Mouse (Mus musculus): ENCODE results near the gene Trhr2.

Gene Trhr2

DNA sequence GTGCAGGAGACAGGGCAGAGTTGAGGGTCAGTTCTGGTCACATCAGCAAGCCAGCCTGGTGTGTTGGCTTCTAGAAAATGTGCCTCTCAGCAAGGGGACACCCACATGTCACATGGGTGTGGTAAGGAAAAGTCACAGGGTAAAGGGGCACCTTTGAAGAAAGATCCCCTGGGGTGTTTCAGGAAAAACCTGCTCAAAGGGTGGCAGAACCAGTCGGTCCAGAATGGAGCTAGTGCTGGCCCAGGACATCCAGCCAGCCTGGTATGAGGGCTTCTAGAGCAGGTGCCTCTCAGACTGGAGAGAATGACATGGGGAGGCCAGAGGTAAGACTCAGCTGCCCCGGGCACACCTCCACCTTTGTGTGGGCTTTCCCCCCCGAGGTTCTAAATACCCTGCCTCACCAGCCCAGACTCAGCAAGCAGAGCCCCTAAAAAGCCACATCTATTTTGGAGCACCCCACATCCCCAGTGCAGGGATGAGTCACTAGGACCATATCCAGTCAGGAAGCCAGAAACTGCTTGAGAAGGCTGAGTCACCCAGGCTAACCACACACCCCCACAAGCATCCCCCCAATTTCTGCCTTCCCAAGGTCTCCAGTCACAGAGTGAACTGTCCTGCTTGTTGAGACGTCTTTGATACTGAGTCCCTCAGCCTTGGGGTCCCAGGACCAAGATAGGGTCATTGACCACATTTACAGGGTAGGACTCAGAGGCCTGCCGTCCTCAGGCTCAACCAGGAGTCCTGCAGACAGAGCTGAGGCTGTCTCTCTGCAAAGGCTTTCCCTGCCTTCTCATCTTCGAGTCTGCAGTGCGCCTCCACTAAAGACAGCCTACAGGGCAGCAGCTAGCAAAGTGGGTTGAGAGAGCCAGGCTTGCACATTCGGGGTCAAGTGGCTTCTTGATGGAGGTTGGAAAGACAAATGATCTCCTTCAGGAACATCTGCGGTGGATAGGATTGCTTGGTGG, 4.6 kb downstream of the Trhr2 start:
- peak; percentile 64 to 79 for DNase-seq (ENCODE audit: low spot score in 2 of 2)

DNA sequence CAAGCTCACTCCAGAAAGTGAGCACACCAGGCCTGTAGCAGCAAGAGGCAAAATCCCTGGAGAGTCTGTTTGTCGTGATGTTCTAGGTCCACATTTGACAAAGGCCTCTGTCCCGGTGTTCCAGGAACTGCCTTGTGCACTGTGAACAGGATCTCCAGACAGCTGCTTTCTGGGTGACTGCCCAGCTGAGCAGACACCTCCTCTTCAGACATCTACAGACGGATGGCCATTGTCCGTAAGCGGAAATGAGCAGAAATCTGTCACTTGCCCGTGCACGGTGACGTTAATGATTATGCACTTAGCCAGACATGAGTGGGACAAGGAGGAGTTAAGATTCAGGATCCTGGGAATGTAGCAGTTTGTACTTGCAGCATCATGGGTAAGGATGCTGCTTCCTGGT, 6.4 kb downstream of the Trhr2 start:
- DNase-seq (ENCODE audit: low spot score in 2 of 2) = no peak

DNA sequence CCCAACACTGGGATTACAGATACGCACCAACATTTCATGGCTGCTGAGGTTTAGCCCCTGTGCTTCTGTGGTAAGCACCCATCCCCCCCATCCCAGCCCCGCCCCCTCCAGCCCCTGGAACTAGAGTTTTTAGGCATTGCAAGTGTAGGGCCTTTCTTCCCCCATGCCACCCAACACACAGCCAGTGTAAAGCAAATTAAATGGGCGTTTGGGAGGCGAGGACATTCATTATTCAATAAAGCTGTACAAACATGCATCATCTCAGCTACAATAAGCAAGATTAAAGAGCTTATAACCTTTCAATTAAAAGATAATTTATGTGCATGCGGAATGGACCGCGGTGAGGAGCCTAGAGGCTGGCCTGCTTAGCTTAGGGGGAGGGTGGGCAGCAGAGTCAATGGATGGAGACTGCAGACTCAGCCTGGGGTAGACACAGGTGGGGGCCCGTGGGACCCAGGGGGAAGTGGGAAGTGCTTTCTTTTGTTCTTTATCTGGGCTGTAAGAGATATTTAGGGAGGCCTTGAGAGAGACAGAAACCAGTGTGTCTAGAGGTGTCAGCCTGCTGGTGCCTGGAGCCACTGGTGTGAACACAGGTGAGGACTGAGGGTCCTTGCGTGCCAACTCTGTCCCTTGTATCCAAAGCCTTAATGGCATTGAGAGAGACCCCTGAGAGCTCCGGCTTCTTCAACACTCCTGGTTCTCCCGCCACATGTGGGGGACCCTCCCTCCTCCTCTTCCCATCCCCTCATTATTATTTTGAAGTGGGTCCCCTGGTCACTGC, 10.0 kb downstream of the Trhr2 start:
- no peak for DNase-seq (ENCODE audit: low spot score in 2 of 2)

DNA sequence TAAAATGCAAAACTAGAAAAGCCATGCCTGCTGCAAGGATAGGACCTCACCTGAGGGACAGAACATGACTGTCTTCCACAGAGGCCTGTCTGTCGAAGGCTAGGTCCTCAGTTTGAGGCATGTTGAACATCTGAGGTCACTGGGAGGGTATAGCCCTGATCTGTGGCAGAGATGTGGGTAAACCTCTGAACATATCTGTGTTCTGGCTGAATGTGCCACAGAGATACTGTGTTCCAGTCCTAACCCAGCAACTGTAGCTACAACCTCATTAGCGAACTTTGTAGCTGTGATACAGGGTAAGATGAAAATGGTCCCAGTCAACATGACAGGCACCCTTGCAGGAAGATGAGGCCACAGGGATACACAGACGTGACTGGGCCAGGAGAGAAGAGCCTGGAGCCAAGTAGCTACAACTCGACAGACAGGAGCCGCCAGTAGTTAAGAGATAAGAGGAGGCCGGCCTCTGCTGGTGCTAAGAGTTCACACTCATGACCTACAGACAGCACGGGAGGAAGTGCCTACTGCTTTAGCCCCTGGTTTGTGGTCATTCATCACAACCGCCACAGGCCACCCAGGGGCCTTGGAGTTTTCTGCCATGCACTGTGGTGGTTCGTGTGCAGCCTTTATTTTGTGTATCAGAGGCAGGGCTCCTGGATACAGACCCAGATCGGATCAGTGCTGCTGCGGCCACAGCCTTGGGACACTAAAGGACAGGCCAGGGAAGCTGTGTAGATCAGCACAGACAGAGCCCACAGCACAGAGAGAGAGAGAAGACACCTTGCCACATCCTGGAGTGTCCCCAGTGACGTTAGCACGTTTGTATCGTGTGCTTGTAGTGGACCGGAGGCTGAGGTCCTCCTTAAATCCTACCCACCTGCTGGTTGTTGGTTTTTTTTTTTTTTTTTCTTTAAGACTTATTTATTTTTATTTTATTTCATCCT, 10.9 kb downstream of the Trhr2 start:
- DNase-seq (ENCODE audit: low spot score in 2 of 2) = no peak

DNA sequence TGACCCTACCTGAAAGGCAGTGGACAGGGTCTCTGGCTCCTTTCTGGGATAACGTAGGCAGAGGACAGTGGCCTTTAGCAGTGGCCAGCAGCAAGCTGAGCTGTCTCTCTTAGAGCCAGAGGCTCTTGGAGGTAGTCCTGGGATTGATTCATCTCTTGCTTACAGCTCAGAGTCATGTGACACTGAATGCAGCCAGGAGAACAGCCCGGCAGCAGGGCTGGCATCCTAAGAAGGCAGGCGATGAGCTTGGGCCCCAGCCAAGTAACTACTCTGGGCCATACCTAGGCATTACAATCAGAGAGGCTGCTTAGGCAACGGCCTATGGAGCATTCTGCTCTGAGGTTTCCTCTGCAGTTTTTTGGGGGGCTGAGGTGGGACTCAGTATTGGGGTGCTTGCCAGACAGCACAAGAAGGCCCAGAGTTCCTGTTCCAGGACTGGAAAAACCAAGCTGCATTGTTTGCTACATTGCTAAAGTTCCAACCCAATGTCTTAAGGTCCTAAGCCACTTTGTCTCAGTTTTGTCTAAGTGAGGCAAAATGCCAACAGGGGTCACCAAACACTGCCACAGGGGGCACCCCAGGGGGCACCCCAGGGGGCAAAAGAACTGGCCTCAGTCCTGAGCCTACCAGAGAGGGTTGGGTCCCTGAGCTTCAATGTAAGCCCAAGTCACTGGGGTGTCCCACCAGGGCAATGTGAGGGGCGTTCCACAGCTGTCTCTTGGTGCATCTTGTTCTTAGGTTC, 12.6 kb downstream of the Trhr2 start:
- DNase-seq (ENCODE audit: low spot score in 2 of 2) = peak; percentile 60 to 67

DNA sequence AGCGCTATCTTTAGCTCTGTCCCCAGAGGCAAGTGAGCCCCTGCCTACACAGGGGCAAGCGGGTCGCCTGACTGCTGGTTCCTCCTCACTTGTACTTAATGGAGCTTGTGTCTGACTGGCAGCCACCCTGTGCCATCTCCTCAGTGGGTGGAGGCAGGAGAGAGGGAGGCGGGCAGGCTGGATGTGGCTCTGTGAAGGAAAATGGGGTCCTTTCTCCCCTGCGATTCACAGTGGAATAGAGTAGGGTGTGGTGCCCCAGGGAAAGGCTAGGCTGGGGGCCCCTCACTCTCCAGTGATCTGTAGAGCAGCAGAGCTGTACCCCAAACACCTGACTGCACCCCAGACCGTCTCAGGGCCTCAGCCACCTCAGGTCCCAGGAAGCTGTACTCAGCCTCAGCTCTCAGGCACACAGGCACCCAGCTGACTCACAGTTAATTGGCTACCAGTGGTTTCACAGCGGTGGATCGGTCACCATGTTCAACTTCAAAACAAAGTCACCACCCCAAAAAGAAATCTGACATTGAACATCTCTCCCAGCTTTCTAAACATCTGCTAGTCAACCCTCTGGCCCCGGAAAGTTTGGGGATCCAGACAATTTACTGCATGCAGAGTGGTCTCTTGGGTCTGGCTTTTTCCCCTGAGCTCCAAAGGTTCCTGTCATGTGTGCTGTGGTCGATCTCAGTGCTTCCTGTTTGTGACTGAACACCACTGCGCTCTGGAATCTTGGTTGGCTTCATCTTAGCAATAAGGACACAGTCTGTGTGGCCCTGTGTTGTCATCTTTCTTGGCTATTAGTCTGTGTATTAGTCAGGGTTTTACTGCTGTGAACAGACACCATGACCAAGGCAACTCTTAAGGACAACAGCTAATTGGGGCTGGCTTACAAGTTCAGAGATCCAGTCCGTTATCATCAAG, 15.1 kb downstream of the Trhr2 start:
- DNase-seq (ENCODE audit: low spot score in 2 of 2) = no peak

DNA sequence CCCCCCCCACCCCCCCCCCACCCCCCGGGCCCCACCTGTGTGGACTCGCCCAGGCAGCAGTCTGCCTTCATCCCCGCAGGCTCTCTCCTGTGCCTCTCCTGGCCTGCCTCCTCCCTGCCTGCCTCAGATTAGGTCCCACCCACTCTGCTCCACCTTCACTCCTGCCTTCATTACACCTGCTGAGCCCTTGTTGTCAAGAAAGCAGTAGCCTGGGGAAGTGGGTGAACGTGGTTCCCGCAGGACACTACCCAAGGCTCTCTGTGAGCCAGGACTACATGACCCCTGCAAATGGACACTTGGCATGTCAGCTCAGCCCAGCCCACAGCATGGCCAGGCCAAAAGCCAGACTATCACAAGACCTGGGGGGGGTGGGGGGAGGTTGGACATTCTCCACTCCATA, 16.3 kb downstream of the Trhr2 start:
- no peak for DNase-seq (ENCODE audit: low spot score in 2 of 2)

DNA sequence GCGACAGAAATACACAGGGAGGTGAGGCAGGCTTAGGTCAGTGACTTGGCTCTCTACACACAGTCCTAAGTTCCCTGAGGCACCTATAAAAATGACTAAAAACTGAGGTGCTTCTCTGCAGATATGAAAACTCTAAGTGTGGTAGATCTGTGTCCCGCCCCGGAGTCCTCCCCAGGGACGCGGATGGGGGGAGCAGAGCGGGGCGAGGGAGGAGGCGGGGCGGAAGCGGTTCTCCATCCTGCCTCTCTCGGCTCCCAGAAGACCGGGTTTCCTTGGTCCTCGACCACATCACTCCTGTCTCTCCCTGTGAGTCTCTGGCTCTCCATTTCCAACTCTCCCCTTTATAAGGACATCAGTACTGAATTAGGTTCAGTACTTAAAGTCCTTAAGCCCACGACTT, 16.8 kb downstream of the Trhr2 start:
- no peak for DNase-seq (ENCODE audit: low spot score in 2 of 2)

DNA sequence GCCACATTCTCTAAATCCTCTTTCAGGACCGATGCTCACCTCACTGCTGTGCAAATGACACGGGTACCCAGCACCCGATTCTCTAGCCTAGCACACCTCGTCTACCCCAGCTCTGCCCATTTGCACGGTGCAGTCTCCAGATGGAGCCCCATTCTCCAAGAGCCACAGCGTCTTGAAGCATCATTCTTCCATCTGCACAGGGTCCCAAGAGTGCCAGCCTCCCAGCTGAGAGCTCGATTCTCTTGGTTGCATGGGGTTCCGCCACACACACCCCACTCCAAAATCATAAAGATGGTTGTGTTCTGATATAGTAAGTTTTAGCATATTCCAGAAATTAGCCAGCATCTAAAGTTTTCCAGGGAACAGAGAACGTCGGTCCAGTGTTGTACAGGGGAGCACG, 17.2 kb downstream of the Trhr2 start:
- DNase-seq (ENCODE audit: low spot score in 2 of 2) = no peak

DNA sequence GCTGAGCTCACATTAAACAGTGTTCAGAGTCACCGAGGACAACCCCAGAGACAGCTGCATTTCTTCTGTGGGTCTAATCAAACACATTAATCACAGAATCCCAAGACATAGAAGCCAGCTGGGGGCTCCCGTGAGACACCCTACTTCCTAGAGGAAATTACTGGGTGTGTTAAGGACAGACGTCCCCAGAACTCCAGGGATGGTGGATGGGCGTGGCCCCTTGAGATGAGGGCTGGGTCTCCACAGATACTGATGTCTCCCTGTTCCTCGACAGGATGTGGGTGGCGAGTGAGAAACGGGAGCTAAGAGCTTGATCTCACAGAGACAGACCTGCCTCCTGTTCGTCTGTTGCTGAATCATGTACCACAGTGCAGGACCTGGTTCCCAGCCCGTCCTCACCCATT, 17.7 kb downstream of the Trhr2 start:
- peak in 1 of 2 experiments; percentile 49 for DNase-seq (ENCODE audit: low spot score in 2 of 2)

DNA sequence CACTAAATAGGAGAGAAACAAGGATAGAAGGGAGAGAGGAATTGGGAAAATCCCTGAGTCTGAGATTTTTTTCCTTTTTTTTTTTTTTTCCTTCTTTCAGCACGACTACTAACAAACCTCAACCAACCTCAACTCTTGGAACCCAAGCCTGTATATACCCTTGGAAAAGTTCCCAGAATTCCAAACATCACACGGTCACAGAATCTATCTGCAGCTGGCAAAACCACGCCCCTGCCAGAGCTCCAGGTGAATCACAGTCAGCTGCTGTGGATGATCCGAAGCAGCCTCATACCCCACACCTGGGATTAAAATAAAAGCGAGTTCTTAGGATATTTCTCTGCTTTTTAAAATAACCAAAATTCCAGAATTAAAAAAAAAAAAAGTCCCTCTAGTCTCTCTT, 18.2 kb downstream of the Trhr2 start:
- DNase-seq (ENCODE audit: low spot score in 2 of 2) = no peak

DNA sequence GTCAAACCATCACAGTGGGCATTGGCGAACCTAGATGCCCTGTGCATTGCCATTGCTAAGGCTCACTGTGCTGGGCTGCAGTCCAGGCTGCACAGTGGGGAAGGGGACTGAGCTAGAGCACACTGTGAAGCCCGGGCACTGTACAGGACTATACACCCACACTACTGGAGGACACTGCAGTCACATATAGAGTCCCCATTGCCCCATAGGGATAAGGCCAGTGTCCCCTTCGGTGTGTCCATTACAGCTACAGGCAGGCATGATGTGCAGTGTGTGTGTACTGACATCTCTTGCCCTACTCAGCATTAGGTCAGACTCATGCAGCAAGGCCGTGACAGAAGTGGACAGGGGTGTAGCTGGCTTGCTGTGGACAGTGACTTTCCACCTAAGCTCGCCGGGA, 18.8 kb downstream of the Trhr2 start:
- DNase-seq (ENCODE audit: low spot score in 2 of 2) = no peak

DNA sequence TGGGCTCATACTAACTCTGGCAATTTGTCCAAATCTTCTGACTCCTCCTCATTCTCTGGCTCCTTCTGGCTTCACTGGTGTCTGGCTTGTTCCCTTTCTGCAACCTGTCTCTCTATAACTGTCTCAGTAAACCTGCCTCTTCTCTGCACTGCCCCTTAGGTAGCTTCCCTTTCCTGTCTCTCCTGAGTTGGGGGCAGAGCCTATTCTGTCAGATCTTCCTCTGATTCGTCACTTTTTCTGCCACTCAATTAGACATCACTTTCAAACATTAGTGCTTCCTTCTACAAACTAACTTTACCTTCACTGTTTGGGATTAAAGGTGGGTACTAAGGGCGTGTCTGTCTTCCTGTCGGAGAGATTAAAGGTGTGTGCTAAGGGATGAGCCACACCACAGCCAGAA, 19.8 kb downstream of the Trhr2 start:
- DNase-seq (ENCODE audit: low spot score in 2 of 2) = no peak

DNA sequence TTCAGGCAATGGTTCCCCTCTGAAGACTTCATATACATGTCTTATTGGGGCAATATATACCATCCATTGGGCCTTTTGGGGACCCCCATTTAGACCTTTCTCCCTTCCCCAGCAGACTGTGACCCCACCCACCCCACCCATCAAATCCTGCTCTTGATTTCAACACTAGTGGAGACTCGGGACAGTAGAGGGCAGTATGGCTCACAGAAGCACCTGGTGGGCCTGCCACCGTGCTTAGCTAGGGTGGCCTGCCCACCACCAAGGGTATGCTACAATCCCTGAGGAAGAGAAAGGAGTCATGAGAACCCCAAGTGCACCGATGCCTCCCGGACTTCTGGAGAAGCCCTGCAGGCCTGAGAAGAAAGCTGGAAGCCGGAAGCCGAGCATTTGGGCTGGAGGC, 21.7 kb downstream of the Trhr2 start:
- DNase-seq (ENCODE audit: low spot score in 2 of 2) = no peak

DNA sequence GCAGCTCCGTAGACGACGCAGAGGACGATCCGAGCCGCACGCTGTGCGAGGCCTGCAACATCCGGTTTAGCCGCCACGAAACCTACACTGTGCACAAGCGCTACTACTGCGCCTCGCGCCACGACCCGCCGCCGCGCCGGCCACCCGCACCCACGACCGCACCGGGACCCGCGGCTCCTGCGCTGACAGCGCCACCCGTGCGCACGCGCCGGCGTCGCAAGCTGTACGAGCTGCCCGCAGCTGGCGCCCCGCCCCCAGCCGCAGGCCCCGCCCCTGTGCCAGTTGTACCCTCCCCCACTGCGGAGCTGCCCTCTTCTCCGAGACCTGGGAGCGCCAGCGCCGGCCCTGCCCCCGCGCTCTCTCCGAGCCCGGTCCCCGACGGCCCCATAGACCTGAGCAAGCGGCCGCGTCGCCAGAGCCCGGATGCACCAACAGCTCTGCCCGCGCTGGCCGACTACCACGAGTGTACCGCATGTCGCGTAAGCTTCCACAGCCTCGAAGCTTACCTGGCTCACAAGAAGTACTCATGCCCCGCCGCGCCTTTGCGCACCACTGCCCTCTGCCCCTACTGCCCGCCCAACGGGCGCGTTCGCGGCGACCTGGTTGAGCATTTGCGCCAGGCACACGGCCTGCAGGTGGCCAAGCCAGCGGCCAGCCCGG, 24.2 kb downstream of the Trhr2 start:
- DNase-seq (ENCODE audit: low spot score in 2 of 2) = no peak

DNA sequence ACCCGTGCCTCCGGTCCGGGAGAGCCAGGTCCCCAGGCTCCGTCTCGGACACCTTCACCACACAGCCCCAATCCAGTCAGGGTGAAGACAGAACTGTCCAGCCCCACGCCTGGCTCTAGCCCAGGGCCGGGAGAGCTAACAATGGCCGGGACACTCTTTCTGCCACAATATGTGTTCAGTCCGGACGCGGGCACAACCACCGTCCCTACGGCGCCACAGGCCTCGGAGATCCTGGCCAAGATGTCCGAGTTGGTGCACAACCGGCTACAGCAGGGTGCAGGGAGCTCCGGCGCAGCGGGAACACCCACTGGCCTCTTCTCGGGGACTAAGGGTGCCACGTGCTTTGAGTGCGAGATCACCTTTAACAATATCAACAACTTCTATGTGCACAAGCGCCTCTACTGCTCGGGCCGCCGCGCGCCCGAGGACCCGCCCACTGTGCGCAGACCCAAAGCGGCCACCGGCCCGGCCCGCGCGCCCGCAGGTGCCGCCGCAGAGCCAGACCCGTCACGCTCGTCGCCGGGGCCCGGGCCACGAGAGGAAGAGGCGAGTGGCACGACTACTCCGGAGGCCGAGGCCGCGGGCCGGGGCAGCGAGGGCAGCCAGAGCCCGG, 24.8 kb downstream of the Trhr2 start:
- DNase-seq (ENCODE audit: low spot score in 2 of 2) = no peak

DNA sequence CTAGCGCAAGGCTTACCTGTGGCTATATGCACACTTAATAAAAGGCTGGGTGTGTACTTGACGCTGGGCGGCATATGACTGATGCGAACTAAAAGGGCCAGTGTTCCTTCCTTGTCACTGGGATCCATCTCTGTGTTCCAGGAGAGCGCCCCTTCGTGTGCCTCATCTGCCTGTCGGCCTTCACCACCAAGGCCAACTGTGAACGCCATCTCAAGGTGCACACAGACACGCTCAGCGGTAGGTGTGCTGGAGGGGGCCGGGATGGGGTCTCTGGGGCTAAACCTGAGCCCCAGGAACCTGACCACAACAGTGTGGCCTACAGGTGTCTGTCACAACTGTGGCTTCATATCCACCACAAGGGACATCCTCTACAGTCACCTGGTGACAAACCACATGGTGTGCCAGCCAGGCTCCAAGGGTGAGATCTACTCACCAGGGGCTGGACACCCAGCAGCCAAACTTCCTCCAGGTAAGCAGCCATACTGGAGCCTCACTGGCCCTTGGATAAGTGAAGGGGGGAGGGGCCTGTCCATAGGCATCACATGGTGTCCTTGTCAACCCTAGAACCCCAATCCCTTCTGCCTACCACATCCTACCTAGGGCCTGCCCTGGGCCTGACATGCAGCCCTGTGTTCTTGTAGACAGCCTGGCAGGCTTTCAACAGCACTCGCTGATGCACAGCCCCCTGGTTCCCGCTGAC, 25.6 kb downstream of the Trhr2 start:
- DNase-seq (ENCODE audit: low spot score in 2 of 2) = no peak

DNA sequence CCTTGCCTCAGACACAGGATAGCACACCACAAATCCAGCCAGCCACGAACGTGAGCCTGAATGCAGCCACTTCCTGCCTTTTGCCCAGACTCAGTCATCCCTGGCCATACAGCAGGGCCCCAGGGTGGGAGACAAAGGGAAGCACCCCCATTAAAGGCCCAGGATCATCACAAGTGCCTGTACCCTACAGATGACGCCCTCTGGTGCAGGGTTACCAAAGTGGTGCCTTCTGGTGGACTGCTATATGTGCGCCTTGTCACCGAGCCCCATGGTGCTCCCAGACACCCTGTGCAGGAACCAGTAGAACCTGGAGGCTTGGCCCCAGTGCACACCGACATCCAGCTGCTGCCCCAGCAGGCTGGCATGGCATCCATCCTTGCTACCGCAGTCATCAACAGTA, 27.0 kb downstream of the Trhr2 start:
- DNase-seq (ENCODE audit: low spot score in 2 of 2) = no peak

All from right cerebral cortex, postnatal 36 days (tissue).